Mouse (Mus musculus) ES-E14 (cell line): ENCODE results near the gene Nfic.

Experiments
- CHD2 ChIP-seq: IDR thresholded peaks from 2 replicates; pipeline ENCODE4 v1.6.1; 2014; ENCODE audit warnings: mild to moderate bottlenecking, low read depth, low read length, inconsistent platforms
- HCFC1 ChIP-seq: IDR thresholded peaks from 2 replicates; pipeline ENCODE4 v1.6.1; 2012; ENCODE audit warnings: low read length, inconsistent platforms, borderline replicate concordance; ENCODE audit not compliant: insufficient read depth
- MAFK ChIP-seq: IDR thresholded peaks from 2 replicates; pipeline ENCODE4 v1.6.1; 2014; ENCODE audit warnings: mild to moderate bottlenecking, low read depth, low read length, inconsistent platforms; ENCODE audit not compliant: insufficient read depth
- ZC3H11A ChIP-seq: IDR thresholded peaks from 2 replicates; pipeline ENCODE4 v1.6.1; 2012; ENCODE audit warnings: low read depth, mild to moderate bottlenecking, inconsistent platforms, low read length, borderline replicate concordance
- ZNF384 ChIP-seq: IDR thresholded peaks from 2 replicates; pipeline ENCODE4 v1.6.1; 2012; ENCODE audit warnings: low read depth, low read length, inconsistent platforms

GRCm38 (mm10) chr10:81415146-81415545 lies 40.3 kb downstream of the Nfic start:
- no peak for TF ChIP-seq ZNF384
- TF ChIP-seq CHD2 = no peak
- no peak for TF ChIP-seq HCFC1
- no peak for TF ChIP-seq ZC3H11A
- TF ChIP-seq MAFK = no peak
